Mouse (Mus musculus) inflammation-experienced regulatory T-cells, adult 6 months (primary cell): ENCODE results near the gene Wdr44. TPM values are rescaled to one million over a fixed set of nuclear protein-coding genes. Genes with fewer than 3 reads are reported as not detected.
"Not testable (repeated sequence)": the region's sequence is repeated elsewhere in the genome, so short reads cannot be mapped to it uniquely, and the experiment has no call there.

Experiments used
- ATAC-seq: one replicate; pipeline ENCODE4 v1.8.0; 2017
- polyA plus RNA-seq, 3 experiments: library from polyadenylated mRNA; unstranded; fragments of 100-300 nt; shearing (Covaris generic); gene quantifications; one replicate each; pipeline ENCODE4 v1.2.1; 2017

The Wdr44 gene
- 10 to 100 TPM; 29.9 to 46.9 (median 37.7) TPM for polyA plus RNA-seq

GRCm38 (mm10) chrX:23692722-23693442, at the start of gene Wdr44:
Wdr44 (plus strand) TSS chrX:23693051.
- ATAC-seq = peak; percentile 91

DNA sequence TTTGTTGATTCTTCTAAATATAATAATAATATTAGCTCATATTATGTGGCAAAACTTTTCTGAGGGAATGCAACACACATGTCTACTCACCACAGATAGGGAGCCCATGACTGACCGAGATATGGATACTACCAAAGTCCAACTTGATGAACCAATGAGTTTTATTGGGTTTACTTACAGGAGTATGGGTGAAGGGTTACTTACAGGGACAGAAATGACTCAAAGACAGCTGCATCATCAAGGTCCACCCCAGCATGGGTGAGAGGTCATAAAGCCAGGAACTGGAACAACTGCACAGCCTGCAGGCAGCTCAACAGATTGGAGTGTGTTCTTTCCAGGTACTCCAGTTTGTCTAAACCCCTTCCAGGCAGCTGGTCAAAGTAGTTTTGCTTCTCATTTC, 44.5 kb upstream of the Wdr44 start:
- no peak for ATAC-seq

DNA sequence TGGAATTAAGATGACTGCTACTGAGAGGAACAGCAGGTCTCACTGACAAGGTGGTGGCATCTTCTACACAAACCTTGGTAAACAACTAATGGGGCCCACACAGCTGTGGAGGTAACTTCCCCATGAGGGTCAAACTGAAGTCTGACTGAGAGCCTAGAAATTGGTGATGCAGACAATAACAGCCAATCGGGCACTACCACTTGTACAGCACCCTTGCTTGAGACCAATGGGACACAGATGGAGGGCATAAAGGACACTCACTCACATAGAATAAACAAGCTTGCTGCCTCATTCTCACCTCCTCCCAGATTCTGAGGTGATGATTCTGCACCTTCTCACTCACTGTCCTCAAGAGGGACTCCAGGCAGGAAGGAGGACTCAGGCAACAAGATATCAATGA, 30.6 kb upstream of the Wdr44 start:
- ATAC-seq = no peak

DNA sequence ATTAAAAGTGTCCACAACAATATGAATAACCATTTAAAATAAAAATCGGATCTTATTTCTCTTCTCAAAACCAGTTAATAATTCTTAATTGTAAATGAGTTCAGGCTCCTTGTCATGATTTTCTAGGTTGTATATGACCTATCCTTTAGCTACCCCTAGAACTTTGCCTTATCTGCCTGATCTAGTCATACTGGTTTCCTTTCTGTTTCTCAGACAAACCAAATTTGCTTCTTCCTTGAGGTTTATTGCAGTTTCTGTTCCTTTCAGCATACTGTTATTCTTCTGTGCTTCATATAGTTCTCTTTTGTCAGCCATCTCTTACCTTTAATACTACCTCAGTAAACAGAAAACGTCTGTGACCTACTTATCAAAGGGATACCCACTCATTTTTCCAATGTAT, 19.7 kb upstream of the Wdr44 start:
- ATAC-seq = peak; percentile 64

- no peak for ATAC-seq
These were observed 17.4 kb upstream of the Wdr44 start for GRCm38 (mm10) chrX:23675450-23675849.

DNA sequence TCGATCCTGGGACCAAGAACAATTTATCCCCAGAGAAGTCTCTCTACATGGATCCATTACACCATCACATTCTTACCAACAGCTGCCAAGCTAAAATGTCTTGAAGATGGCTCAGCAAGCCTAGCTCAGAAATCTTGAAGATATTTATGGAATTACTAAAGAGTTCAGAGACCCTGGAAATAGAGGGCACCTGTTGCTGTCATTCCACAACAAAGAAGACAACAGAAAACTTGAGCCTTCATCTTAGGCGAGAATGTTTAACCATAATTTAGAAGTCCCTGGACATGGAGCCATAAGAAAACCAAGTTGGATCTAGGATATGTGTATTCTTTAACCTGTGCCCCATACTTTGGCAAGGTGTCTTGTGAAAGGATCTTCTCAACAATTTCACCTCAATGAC, 16.3 kb upstream of the Wdr44 start:
- ATAC-seq = no peak

GRCm38 (mm10) chrX:23677511-23677910, 15.3 kb upstream of the Wdr44 start:
- ATAC-seq = no peak

DNA sequence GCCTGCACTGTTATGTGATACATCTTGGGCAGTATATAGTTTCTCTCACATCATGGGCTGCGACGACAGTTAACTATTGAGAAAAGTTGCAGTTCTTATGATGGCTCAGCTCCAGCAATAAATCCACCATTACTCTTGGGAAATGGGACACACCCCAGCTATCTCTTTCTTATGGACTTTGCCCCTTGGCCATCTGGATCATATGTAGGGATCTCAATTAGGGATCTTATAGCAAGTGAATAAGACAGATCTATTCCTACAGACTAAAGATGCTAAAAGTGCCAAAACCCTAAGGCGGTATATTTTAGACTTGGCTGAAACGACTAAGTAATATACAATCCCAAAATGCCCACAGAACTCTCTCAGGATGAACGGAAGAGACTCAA, 522 bp upstream of the Wdr44 start:
- no peak for ATAC-seq

DNA sequence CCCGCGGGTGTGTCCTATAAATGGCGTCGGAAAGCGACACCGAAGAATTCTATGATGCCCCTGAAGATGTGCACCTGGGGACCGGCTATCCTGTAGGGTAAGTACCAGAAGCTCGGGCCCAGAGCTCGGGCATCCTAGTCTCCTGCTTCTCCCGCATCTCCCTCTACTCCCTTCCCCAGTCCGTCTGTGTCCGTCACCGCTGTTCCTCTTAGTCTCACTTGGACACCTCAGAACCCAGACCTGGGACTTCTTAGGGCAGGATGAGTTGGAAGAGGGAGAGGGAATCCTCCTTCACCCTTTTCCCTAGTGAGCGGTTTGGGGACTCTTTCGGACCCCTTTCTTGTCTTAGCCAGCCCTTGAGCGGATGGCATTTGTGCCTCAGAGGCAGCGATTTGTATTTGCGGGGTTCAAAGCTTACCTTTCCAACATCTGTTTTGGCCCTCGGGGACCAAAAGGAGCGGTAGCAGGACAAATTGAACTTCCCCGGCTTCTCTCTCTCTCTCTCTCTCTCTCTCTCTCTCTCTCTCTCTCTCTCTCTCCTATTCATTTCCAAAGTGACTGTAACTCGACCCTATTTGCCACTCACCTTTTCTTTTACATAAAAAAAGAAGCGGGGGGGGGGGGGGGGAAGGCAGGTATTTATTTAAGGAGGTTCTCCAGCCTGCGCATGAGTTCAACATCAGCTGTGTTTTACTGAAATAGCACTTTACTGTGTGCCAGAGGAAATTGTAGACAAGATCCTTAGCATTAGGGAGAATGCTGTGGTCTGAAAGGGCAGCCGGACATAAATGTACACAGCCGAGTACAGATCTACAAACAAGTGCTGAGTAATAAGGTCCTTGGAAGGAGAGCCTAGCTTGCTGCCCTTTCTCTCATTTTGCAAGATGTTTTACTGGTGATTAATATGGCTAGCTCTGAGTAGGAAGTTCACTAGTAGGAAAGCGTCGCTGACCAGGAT, 871 bp downstream of the Wdr44 start:
- ATAC-seq = no peak

GRCm38 (mm10) chrX:23694588-23694987, 1.7 kb downstream of the Wdr44 start:
- ATAC-seq = no peak

- ATAC-seq = no peak
These were observed 2.3 kb downstream of the Wdr44 start for GRCm38 (mm10) chrX:23695109-23695508.

GRCm38 (mm10) chrX:23697346-23697745, 4.5 kb downstream of the Wdr44 start:
- peak; percentile 55 for ATAC-seq

- no peak for ATAC-seq
These were observed 6.2 kb downstream of the Wdr44 start for GRCm38 (mm10) chrX:23699023-23699422.

GRCm38 (mm10) chrX:23717247-23717646, 24.4 kb downstream of the Wdr44 start:
- ATAC-seq = no peak

GRCm38 (mm10) chrX:23727463-23727862, 34.6 kb downstream of the Wdr44 start:
- no peak for ATAC-seq

GRCm38 (mm10) chrX:23754671-23755070, 61.8 kb downstream of the Wdr44 start:
- no peak for ATAC-seq

DNA sequence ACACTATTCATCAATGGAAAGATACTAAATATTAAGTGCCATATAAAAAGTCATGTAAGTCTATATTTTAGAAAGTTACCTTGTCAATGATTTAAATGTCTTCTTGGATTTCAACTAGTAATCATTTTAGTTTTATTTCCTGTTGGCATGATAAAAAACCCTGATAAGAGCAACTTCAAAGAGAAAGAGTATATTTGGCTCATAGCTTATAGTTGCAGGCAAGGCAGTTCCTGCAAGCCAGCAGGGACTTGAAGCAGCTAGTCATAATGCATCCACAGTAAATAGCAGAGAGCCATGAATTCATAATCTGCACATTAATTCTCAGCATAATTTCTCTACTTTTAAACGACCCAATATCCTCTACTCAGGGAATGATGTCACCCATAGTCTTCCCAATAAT, 75.0 kb downstream of the Wdr44 start:
- ATAC-seq = peak; percentile 58

DNA sequence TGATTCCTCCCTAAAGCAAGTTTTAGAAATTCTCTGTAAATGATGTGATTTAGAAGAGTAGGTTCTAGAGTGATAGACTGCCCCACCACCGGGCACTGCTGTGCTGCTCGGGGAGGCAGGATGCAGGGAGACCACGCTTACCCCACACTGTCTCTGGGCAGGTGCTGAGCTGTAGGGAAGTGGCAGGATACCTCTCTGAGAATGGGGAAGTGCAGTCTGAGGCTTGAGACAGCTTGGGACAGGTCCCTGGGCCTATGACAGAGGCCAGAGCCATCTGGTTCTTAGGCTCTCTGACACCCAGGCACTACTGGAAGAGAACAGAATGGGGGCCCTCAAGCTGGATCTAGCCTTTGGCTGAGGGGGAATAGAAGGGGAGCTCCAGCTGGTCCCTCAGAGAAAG, 114.3 kb downstream of the Wdr44 start:
- ATAC-seq = no peak

GRCm38 (mm10) chrX:23810365-23810764, 117.5 kb downstream of the Wdr44 start:
- peak; percentile 79 for ATAC-seq

DNA sequence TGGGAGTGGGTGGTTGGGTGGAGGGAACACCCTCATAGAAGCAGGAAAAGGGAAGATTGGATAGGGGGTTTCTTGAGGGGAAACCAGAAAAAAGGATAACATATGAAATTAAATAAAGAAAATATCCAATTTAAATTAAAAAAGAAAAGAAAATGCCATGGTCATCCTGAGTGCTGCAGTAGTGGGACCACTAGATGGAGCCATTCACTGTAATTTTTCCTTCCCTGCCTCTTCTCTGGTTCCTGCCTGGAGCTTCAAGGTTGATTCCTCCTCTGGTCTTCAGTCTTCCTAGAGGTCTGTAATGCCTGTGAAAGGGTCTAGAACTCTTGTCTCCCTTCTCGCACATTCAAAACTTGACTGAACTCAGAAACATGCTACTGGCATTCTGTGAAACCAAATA, 120.4 kb downstream of the Wdr44 start:
- ATAC-seq = not testable (repeated sequence)

DNA sequence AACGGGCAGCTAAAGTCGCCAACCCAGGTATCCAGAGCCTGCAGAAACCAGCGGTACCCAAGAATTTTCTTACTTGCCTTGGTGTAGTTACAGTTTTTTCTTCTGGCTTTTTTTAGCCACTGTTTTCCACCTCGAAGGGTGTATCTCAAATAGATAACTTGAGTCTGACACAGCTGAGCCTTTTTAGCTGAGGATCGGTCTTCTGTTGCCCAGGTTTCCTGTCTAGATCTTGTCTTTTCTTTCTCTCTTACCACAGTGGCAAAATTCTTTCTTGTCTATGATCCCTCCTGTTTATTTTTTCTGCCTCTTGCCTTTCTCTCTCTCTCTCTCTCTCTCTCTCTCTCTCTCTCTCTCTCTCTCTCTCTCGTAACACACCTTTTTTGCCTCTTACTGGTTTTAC, 130.0 kb downstream of the Wdr44 start:
- not testable (repeated sequence) for ATAC-seq

GRCm38 (mm10) chrX:23823398-23824023, 130.7 kb downstream of the Wdr44 start:
- no peak for ATAC-seq

GRCm38 (mm10) chrX:23833784-23834183, 140.9 kb downstream of the Wdr44 start:
- ATAC-seq = not testable (repeated sequence)
